ENCODE assay signal across 19 mouse cellular contexts in the genomic region with DNA sequence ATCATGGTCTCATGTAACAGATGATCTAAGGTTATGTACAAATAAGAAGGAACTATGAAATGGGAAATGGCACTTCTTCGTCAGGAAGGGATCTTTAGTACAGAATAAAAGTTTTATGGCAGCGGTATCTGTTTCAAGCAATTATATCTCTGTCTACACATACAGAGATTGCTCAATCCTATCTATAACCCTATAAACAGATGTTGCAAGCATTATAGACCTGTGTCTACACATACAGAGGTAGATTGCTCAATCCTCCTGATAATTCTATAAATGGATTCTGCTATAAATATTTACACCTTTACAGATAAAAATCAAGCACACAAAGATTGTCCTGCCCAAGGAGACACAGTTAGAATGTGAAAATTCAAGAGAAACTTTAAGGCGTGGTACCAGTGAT. TPM values are rescaled to one million over a fixed set of nuclear protein-coding genes. Genes with fewer than 3 reads are reported as not detected.
"Had no signal": no experiment of that assay in that cellular context is flagged by ENCODE, and none has a peak within 500 bp of the region (broad histone marks: within the 10 kb centered on the region; RNA-seq: fewer than 3 reads in every experiment).

No protein-coding gene starts in this region.

- H3K27ac ChIP-seq: liver, embryonic 14.5 days; midbrain, embryonic 10.5 days; midbrain, embryonic 12.5 days; neural tube, embryonic 13.5 days; neural tube, embryonic 15.5 days; stomach, embryonic 15.5 days; stomach, postnatal 0 days had no signal

- H3K4me2 ChIP-seq: lung, embryonic 14.5 days; midbrain, embryonic 12.5 days; neural tube, embryonic 13.5 days; neural tube, embryonic 15.5 days; stomach, embryonic 15.5 days had no signal

- ATAC-seq: midbrain, embryonic 16.5 days had no signal

- DNase-seq: lung, adult 18-20 months; lung, embryonic 14.5 days; lung, postnatal 14 days; lung, postnatal 36 days; midbrain, embryonic 14.5 days; right cerebral cortex, postnatal 14 days; thymus, adult 2 months; thymus, postnatal 14 days; thymus, postnatal 36 days had no signal

- H3K36me3 ChIP-seq: midbrain, embryonic 10.5 days; midbrain, embryonic 12.5 days; neural tube, embryonic 13.5 days; neural tube, embryonic 15.5 days; stomach, embryonic 15.5 days had no signal

- H3K4me1 ChIP-seq: midbrain, embryonic 10.5 days; midbrain, embryonic 12.5 days; neural tube, embryonic 13.5 days; neural tube, embryonic 15.5 days; stomach, embryonic 15.5 days had no signal

- H3K27me3 ChIP-seq: midbrain, embryonic 12.5 days; neural tube, embryonic 13.5 days; neural tube, embryonic 15.5 days; stomach, embryonic 15.5 days had no signal

- H3K4me3 ChIP-seq: midbrain, embryonic 10.5 days; midbrain, embryonic 12.5 days; myocyte; neural tube, embryonic 13.5 days; neural tube, embryonic 15.5 days; stomach, embryonic 15.5 days had no signal

- H3K9ac ChIP-seq: liver, embryonic 14.5 days; lung, embryonic 14.5 days; midbrain, embryonic 12.5 days; neural tube, embryonic 13.5 days; neural tube, embryonic 15.5 days; stomach, embryonic 15.5 days had no signal

- H3K9me3 ChIP-seq: midbrain, embryonic 10.5 days; midbrain, embryonic 12.5 days; neural tube, embryonic 13.5 days; neural tube, embryonic 15.5 days; stomach, embryonic 15.5 days had no signal

RNA-seq across cellular contexts. Expression of a gene that starts 21.5 kb away (rescaled TPM):
- total RNA-seq: megakaryocyte-erythroid progenitor cell, adult 5-6 weeks had no signal
